Mouse (Mus musculus) liver, embryonic 16.5 days (tissue): ENCODE measurements at regions not wholly inside any gene's neighbourhood (a gene's known extent, or its start where the extent isn't known, plus 50 kb on each side); places are given as distances from the start of the nearest gene placed in this dataset.

Experiments
- ATAC-seq: fragments of 200-750 bp; cut with Nextera tagmentation; 2 replicates; pipeline ENCODE4 v1.8.0; 2017; ENCODE audit warnings: low read depth, mild to moderate bottlenecking, moderate number of reproducible peaks, moderate library complexity
- H3K27ac ChIP-seq: fragments of 300-500 bp; sonication (generic); 2 replicates; pipeline ENCODE4 v1.5.1; 2014; ENCODE audit warnings: mild to moderate bottlenecking, low read length
- H3K27me3 ChIP-seq: fragments of 300-500 bp; sonication (generic); 2 replicates; pipeline ENCODE4 v1.6.1; 2014; ENCODE audit warnings: low read depth, low read length, mixed read lengths; ENCODE audit not compliant: control insufficient read depth, insufficient read depth
- H3K36me3 ChIP-seq: fragments of 300-500 bp; sonication (generic); 2 replicates; pipeline ENCODE4 v1.6.1; 2014; ENCODE audit warnings: mild to moderate bottlenecking; ENCODE audit not compliant: control insufficient read depth, insufficient read depth
- H3K4me1 ChIP-seq: fragments of 300-500 bp; sonication (generic); 2 replicates; pipeline ENCODE4 v1.6.1; 2014; ENCODE audit warnings: low read depth, low read length, mixed read lengths; ENCODE audit not compliant: control insufficient read depth
- H3K4me2 ChIP-seq: fragments of 300-500 bp; sonication (generic); 2 replicates; pipeline ENCODE4 v1.6.1; 2014; ENCODE audit warnings: low read depth, low read length, mixed read lengths
- H3K4me3 ChIP-seq: fragments of 300-500 bp; sonication (generic); 2 replicates; pipeline ENCODE4 v1.5.1; 2014; ENCODE audit warnings: low read depth, mild to moderate bottlenecking, low read length
- H3K9ac ChIP-seq: fragments of 300-500 bp; sonication (generic); 2 replicates; pipeline ENCODE4 v1.6.1; 2014; ENCODE audit warnings: low read depth, low read length
- H3K9me3 ChIP-seq: fragments of 300-500 bp; sonication (generic); replicated peaks from 2 replicates; pipeline ENCODE4 v1.6.1; 2016; ENCODE audit warnings: low read length; ENCODE audit not compliant: control insufficient read depth
- WGBS: fragments of 180-500 bp; shearing (Covaris S2); extraction: QIAGEN DNeasy Blood & Tissue Kit; methylation state at CpG from one replicate; pipeline ENCODE4 v1.1.7; 2014; ENCODE audit not compliant: insufficient replicate concordance; 5-methylcytosine and 5-hydroxymethylcytosine counted together

- H3K9ac ChIP-seq: no peak overlapping the region
- H3K27ac ChIP-seq: no peak overlapping the region
- no peaks in the 10 kb centered on the region for H3K4me1 ChIP-seq
- H3K9me3 ChIP-seq: no peaks in the 10 kb centered on the region
- 66% methylated on average over 5 of the region's 5 CpGs for whole genome bisulfite sequencing
- H3K4me2 ChIP-seq: no peak overlapping the region
- no peaks in the 10 kb centered on the region for H3K27me3 ChIP-seq
- no peaks in the 10 kb centered on the region for H3K36me3 ChIP-seq
- no peak overlapping the region for H3K4me3 ChIP-seq
- ATAC-seq: no peak
Observed at GRCm38 (mm10) chr16:78641717-78642116, 65.2 kb upstream of the D16Ertd472e start.

DNA sequence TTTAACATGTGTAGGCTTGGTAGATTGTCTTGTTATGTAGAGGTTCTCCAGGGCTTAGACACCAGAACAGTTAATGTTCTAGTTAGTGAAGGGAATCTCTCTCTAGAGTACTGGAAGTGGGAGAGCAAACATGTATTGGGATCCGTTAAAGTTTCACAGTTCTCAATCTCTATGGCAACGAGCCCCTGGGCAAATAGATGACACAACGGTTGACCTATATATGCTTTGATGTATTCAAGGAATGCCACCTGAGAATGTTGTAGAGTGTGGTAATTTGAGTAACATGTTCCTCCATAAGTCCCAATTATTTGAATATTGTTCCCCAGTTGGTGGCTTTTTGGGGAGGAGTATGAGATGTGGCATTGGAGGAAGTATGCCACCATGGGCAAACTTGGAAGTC is 64.7 kb upstream of the D16Ertd472e start:
- no peaks in the 10 kb centered on the region for H3K4me1 ChIP-seq
- no peak overlapping the region for H3K9ac ChIP-seq
- no peaks in the 10 kb centered on the region for H3K27me3 ChIP-seq
- H3K9me3 ChIP-seq: no peaks in the 10 kb centered on the region
- no peak overlapping the region for H3K4me3 ChIP-seq
- no peak overlapping the region for H3K4me2 ChIP-seq
- no peak overlapping the region for H3K27ac ChIP-seq
- 51% methylated on average over 3 of the region's 3 CpGs for WGBS
- H3K36me3 ChIP-seq: no peaks in the 10 kb centered on the region
- ATAC-seq: no peak

- H3K4me1 ChIP-seq: no peaks in the 10 kb centered on the region
- no peak overlapping the region for H3K4me2 ChIP-seq
- WGBS: 75% methylated on average over 6 of the region's 6 CpGs
- no peak for ATAC-seq
- no peak overlapping the region for H3K27ac ChIP-seq
- H3K9me3 ChIP-seq: no peaks in the 10 kb centered on the region
- no peak overlapping the region for H3K4me3 ChIP-seq
- H3K36me3 ChIP-seq: no peaks in the 10 kb centered on the region
- H3K9ac ChIP-seq: no peak overlapping the region
- H3K27me3 ChIP-seq: no peaks in the 10 kb centered on the region
Observed at GRCm38 (mm10) chr16:78637452-78637851, 60.9 kb upstream of the D16Ertd472e start.

DNA sequence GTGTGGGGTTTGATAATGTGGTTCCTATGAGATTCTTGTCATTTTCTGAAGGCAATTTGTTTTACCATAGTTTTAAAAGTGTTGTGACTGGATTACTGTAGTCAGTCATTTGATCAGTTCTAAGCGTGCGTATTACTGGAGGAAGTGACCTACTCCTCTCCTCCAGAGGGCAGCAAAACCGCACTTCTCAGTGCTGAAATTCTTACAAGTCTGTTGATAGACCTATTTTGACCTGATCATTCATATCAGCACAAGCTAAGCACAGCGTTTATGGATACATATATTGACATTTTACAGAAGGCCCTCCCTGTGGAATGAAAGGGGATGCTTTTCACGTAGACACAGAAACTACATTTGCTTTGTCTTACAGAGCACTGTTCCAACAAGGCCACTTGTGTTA is 60.5 kb upstream of the D16Ertd472e start:
- H3K9ac ChIP-seq: no peak overlapping the region
- WGBS: 39% methylated on average over 5 of the region's 5 CpGs
- no peak overlapping the region for H3K27ac ChIP-seq
- no peak for ATAC-seq
- H3K36me3 ChIP-seq: no peaks in the 10 kb centered on the region
- no peaks in the 10 kb centered on the region for H3K27me3 ChIP-seq
- no peaks in the 10 kb centered on the region for H3K4me1 ChIP-seq
- no peak overlapping the region for H3K4me3 ChIP-seq
- H3K9me3 ChIP-seq: no peaks in the 10 kb centered on the region
- H3K4me2 ChIP-seq: no peak overlapping the region

- H3K4me3 ChIP-seq: no peak overlapping the region
- no peaks in the 10 kb centered on the region for H3K4me1 ChIP-seq
- no peak overlapping the region for H3K27ac ChIP-seq
- no peaks in the 10 kb centered on the region for H3K27me3 ChIP-seq
- no peak overlapping the region for H3K4me2 ChIP-seq
- no peak for ATAC-seq
- 65% methylated on average over 5 of the region's 5 CpGs for WGBS
- no peaks in the 10 kb centered on the region for H3K36me3 ChIP-seq
- no peaks in the 10 kb centered on the region for H3K9me3 ChIP-seq
- no peak overlapping the region for H3K9ac ChIP-seq
Observed at GRCm38 (mm10) chr16:78635774-78636173, 59.3 kb upstream of the D16Ertd472e start.

DNA sequence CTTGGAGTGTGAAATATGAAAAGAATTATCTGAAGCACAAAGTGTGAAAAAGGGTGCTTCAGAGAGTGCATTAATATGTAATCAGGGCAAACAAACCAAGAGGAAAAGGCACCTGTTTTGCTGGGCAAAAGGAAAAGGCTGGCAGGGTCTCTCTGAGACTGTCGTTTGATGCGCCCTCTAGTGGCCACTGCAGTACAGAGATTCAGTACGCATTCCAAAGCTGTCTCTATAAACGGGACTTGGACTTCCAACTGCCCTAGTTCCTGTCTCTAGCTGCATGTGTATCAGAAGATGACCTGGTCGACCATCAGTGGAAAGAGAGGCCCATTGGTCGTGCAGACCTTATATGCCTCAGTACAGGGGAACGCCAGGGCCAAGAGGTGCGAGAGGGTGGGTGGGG is 58.7 kb upstream of the D16Ertd472e start:
- Histone ChIP-seq H3K4me1 (no peaks in the 10 kb centered on the region), H3K27ac (no peak overlapping the region), H3K9ac (no peak overlapping the region), H3K4me3 (no peak overlapping the region), H3K9me3 (no peaks in the 10 kb centered on the region), H3K4me2 (no peak overlapping the region), H3K36me3 (no peaks in the 10 kb centered on the region), H3K27me3 (no peaks in the 10 kb centered on the region)
- WGBS: 19% methylated on average over 8 of the region's 8 CpGs
- peak; percentile 32; the same call in 1 of the 2 replicates for ATAC-seq

- H3K27ac ChIP-seq: no peak overlapping the region
- H3K4me3 ChIP-seq: no peak overlapping the region
- H3K9ac ChIP-seq: no peak overlapping the region
- WGBS: 48% methylated on average over 5 of the region's 5 CpGs
- ATAC-seq: peak; percentile 80
- no peaks in the 10 kb centered on the region for H3K27me3 ChIP-seq
- H3K9me3 ChIP-seq: no peaks in the 10 kb centered on the region
- no peaks in the 10 kb centered on the region for H3K36me3 ChIP-seq
- no peaks in the 10 kb centered on the region for H3K4me1 ChIP-seq
- H3K4me2 ChIP-seq: no peak overlapping the region
Observed at GRCm38 (mm10) chr16:78631797-78632196, 55.3 kb upstream of the D16Ertd472e start.

- Histone ChIP-seq H3K9me3 (no peaks in the 10 kb centered on the region), H3K36me3 (no peaks in the 10 kb centered on the region), H3K27me3 (no peaks in the 10 kb centered on the region), H3K27ac (no peak overlapping the region), H3K4me1 (no peaks in the 10 kb centered on the region), H3K4me3 (no peak overlapping the region), H3K9ac (no peak overlapping the region), H3K4me2 (no peak overlapping the region)
- 37% methylated on average over 2 of the region's 2 CpGs for WGBS
- ATAC-seq: no peak
Observed at GRCm38 (mm10) chr16:78626803-78627202, 50.3 kb upstream of the D16Ertd472e start.
